Mouse (Mus musculus) forebrain, embryonic 15.5 days (tissue): Measurements from ENCODE around the gene Rap2c. TPM values are rescaled to one million over a fixed set of nuclear protein-coding genes. Genes with fewer than 3 reads are reported as not detected.

ENCODE experiments used
- ATAC-seq: fragments of 200-750 bp; cut with Nextera tagmentation; replicated peaks from 2 replicates; pipeline ENCODE4 v1.8.0; 2017; ENCODE audit warnings: mild to moderate bottlenecking, moderate TSS enrichment, moderate library complexity
- H3K27ac ChIP-seq: fragments of 300-500 bp; sonication (generic); replicated peaks from 2 replicates; pipeline ENCODE4 v1.5.1; 2015; ENCODE audit warnings: mild to moderate bottlenecking, inconsistent platforms
- H3K27me3 ChIP-seq: fragments of 300-500 bp; sonication (generic); 2 replicates; pipeline ENCODE4 v1.6.1; 2015; ENCODE audit warnings: inconsistent platforms
- H3K36me3 ChIP-seq: fragments of 300-500 bp; sonication (generic); 2 replicates; pipeline ENCODE4 v1.6.1; 2015; ENCODE audit warnings: mild to moderate bottlenecking, inconsistent platforms
- H3K4me1 ChIP-seq: fragments of 300-500 bp; sonication (generic); 2 replicates; pipeline ENCODE4 v1.6.1; 2015; ENCODE audit warnings: inconsistent platforms
- H3K4me2 ChIP-seq: fragments of 300-500 bp; sonication (generic); replicated peaks from 2 replicates; pipeline ENCODE4 v1.6.1; 2015; ENCODE audit warnings: mild to moderate bottlenecking, inconsistent platforms
- H3K4me3 ChIP-seq: fragments of 300-500 bp; sonication (generic); 2 replicates; pipeline ENCODE4 v1.5.1; 2015; ENCODE audit warnings: mild to moderate bottlenecking, inconsistent platforms
- H3K9ac ChIP-seq: fragments of 300-500 bp; sonication (generic); replicated peaks from 2 replicates; pipeline ENCODE4 v1.6.1; 2015; ENCODE audit warnings: mild to moderate bottlenecking, inconsistent platforms
- H3K9me3 ChIP-seq: fragments of 300-500 bp; sonication (generic); 2 replicates; pipeline ENCODE4 v1.6.1; 2016; ENCODE audit warnings: inconsistent platforms
- WGBS: fragments of 180-500 bp; shearing (Covaris S2); methylation state at CpG from one replicate; pipeline ENCODE4 v1.1.7; 2015; ENCODE audit warnings: mixed read lengths; 5-methylcytosine and 5-hydroxymethylcytosine counted together
- polyA plus RNA-seq: library from polyadenylated mRNA; unstranded; fragments of >200 nt; fragmentation: Nextera tagmentation; extraction: Ambion mirVana; gene quantifications from 2 replicates; pipeline ENCODE4 v1.2.1, GENCODE M21; 2015

Rap2c gene
- polyA plus RNA-seq, 1 experiment from 2014 or later = 13.7 TPM

GRCm38 (mm10) chrX:51016926-51017325 lies 892 bp downstream of the Rap2c start:
- Histone ChIP-seq H3K4me2 (peak overlapping the region; percentile 44), H3K9ac (peak overlapping the region; percentile 33; the same call in 1 of the 2 replicates), H3K4me1 (peaks cover 10% of the 10 kb centered on the region; the same call in 1 of the 2 replicates), H3K36me3 (0 out of 2 replicates have a peak, but pooled peaks cover 2% of the 10 kb centered on the region), H3K27me3 (no peaks in the 10 kb centered on the region), H3K9me3 (no peaks in the 10 kb centered on the region), H3K4me3 (peak overlapping the region; percentile 58), H3K27ac (no peak overlapping the region; the same call in 1 of the 2 replicates)
- WGBS = 28% methylated on average over 12 of the region's 12 CpGs
- ATAC-seq = no peak

GRCm38 (mm10) chrX:51012280-51012679 lies 5.5 kb downstream of the Rap2c start:
- peaks cover 10% of the 10 kb centered on the region; the same call in 1 of the 2 replicates for H3K4me1 ChIP-seq
- H3K27me3 ChIP-seq = no peaks in the 10 kb centered on the region
- ATAC-seq = no peak
- H3K9ac ChIP-seq = no peak overlapping the region
- 73% methylated on average over 2 of the region's 2 CpGs for WGBS
- no peaks in the 10 kb centered on the region for H3K9me3 ChIP-seq
- H3K4me3 ChIP-seq = no peak overlapping the region
- no peak overlapping the region for H3K27ac ChIP-seq
- no peak overlapping the region for H3K4me2 ChIP-seq
- 0 out of 2 replicates have a peak, but pooled peaks cover 2% of the 10 kb centered on the region for H3K36me3 ChIP-seq

- H3K27me3 ChIP-seq = no peaks in the 10 kb centered on the region
- 82% methylated on average over 4 of the region's 4 CpGs for WGBS
- H3K4me3 ChIP-seq = no peak overlapping the region
- no peaks in the 10 kb centered on the region for H3K4me1 ChIP-seq
- no peaks in the 10 kb centered on the region for H3K9me3 ChIP-seq
- H3K27ac ChIP-seq = no peak overlapping the region
- no peak overlapping the region for H3K4me2 ChIP-seq
- H3K36me3 ChIP-seq = 0 out of 2 replicates have a peak, but pooled peaks cover 2% of the 10 kb centered on the region
- ATAC-seq = no peak
- H3K9ac ChIP-seq = no peak overlapping the region
These were observed 7.5 kb downstream of the Rap2c start for GRCm38 (mm10) chrX:51010323-51010722.

- H3K9me3 ChIP-seq = no peaks in the 10 kb centered on the region
- H3K9ac ChIP-seq = no peak overlapping the region
- WGBS = 81% methylated on average over 6 of the region's 6 CpGs
- no peaks in the 10 kb centered on the region for H3K27me3 ChIP-seq
- no peak overlapping the region for H3K27ac ChIP-seq
- no peak overlapping the region for H3K4me3 ChIP-seq
- no peaks in the 10 kb centered on the region for H3K36me3 ChIP-seq
- no peaks in the 10 kb centered on the region for H3K4me1 ChIP-seq
- H3K4me2 ChIP-seq = no peak overlapping the region
- no peak for ATAC-seq
These were observed 17.0 kb downstream of the Rap2c start for GRCm38 (mm10) chrX:51000791-51001190.

- Histone ChIP-seq H3K27me3 (no peaks in the 10 kb centered on the region), H3K9me3 (no peaks in the 10 kb centered on the region), H3K9ac (no peak overlapping the region), H3K36me3 (no peaks in the 10 kb centered on the region), H3K4me2 (no peak overlapping the region), H3K4me1 (no peaks in the 10 kb centered on the region), H3K27ac (no peak overlapping the region), H3K4me3 (no peak overlapping the region)
- ATAC-seq = no peak
- 70% methylated on average over 2 of the region's 2 CpGs for WGBS
These were observed 22.5 kb downstream of the Rap2c start for GRCm38 (mm10) chrX:50995310-50995709.

- ATAC-seq = no peak
- H3K27me3 ChIP-seq = no peaks in the 10 kb centered on the region
- H3K27ac ChIP-seq = no peak overlapping the region
- H3K9ac ChIP-seq = no peak overlapping the region
- no peaks in the 10 kb centered on the region for H3K9me3 ChIP-seq
- WGBS = 93% methylated on average over 5 of the region's 5 CpGs
- no peaks in the 10 kb centered on the region for H3K36me3 ChIP-seq
- no peak overlapping the region for H3K4me3 ChIP-seq
- no peaks in the 10 kb centered on the region for H3K4me1 ChIP-seq
- no peak overlapping the region for H3K4me2 ChIP-seq
These were observed 26.5 kb downstream of the Rap2c start for GRCm38 (mm10) chrX:50991324-50991723.

- Histone ChIP-seq H3K4me1 (no peaks in the 10 kb centered on the region), H3K4me2 (no peak overlapping the region), H3K27ac (no peak overlapping the region), H3K9me3 (no peaks in the 10 kb centered on the region), H3K9ac (no peak overlapping the region), H3K27me3 (no peaks in the 10 kb centered on the region), H3K4me3 (no peak overlapping the region), H3K36me3 (no peaks in the 10 kb centered on the region)
- no peak for ATAC-seq
- WGBS = 94% methylated on average over 6 of the region's 6 CpGs
These were observed 27.9 kb downstream of the Rap2c start for GRCm38 (mm10) chrX:50989940-50990339.

GRCm38 (mm10) chrX:50988581-50988980 lies 29.2 kb downstream of the Rap2c start:
- Histone ChIP-seq H3K27ac (no peak overlapping the region), H3K4me2 (no peak overlapping the region), H3K36me3 (no peaks in the 10 kb centered on the region), H3K9ac (no peak overlapping the region), H3K4me3 (no peak overlapping the region), H3K9me3 (no peaks in the 10 kb centered on the region), H3K27me3 (no peaks in the 10 kb centered on the region), H3K4me1 (no peaks in the 10 kb centered on the region)
- 67% methylated on average over 1 of the region's 1 CpGs for WGBS
- ATAC-seq = no peak

- Histone ChIP-seq H3K9me3 (no peaks in the 10 kb centered on the region), H3K4me2 (no peak overlapping the region), H3K9ac (no peak overlapping the region), H3K27me3 (no peaks in the 10 kb centered on the region), H3K4me1 (no peaks in the 10 kb centered on the region), H3K27ac (no peak overlapping the region), H3K36me3 (no peaks in the 10 kb centered on the region), H3K4me3 (no peak overlapping the region)
- ATAC-seq = peak; percentile 51; the same call in 1 of the 2 replicates
- 79% methylated on average over 2 of the region's 2 CpGs for WGBS
These were observed 39.4 kb downstream of the Rap2c start for GRCm38 (mm10) chrX:50978428-50978827.

GRCm38 (mm10) chrX:50972145-50972544 lies 45.7 kb downstream of the Rap2c start:
- Histone ChIP-seq H3K27me3 (no peaks in the 10 kb centered on the region), H3K9me3 (no peaks in the 10 kb centered on the region), H3K27ac (no peak overlapping the region), H3K36me3 (no peaks in the 10 kb centered on the region), H3K4me3 (no peak overlapping the region), H3K4me1 (no peaks in the 10 kb centered on the region), H3K4me2 (no peak overlapping the region), H3K9ac (no peak overlapping the region)
- no peak for ATAC-seq
- 92% methylated on average over 4 of the region's 4 CpGs for WGBS

GRCm38 (mm10) chrX:50969907-50970306 lies 47.9 kb downstream of the Rap2c start:
- 87% methylated on average over 5 of the region's 5 CpGs for WGBS
- no peaks in the 10 kb centered on the region for H3K4me1 ChIP-seq
- no peaks in the 10 kb centered on the region for H3K9me3 ChIP-seq
- no peak overlapping the region for H3K4me3 ChIP-seq
- no peaks in the 10 kb centered on the region for H3K36me3 ChIP-seq
- ATAC-seq = no peak
- no peak overlapping the region for H3K27ac ChIP-seq
- H3K9ac ChIP-seq = no peak overlapping the region
- H3K4me2 ChIP-seq = no peak overlapping the region
- no peaks in the 10 kb centered on the region for H3K27me3 ChIP-seq

GRCm38 (mm10) chrX:50968157-50968932 lies 49.5 kb downstream of the Rap2c start:
- no peak for ATAC-seq
- Histone ChIP-seq H3K9ac (no peak overlapping the region), H3K4me1 (no peaks in the 10 kb centered on the region), H3K4me3 (no peak overlapping the region), H3K9me3 (no peaks in the 10 kb centered on the region), H3K27ac (no peak overlapping the region), H3K4me2 (no peak overlapping the region), H3K27me3 (no peaks in the 10 kb centered on the region), H3K36me3 (no peaks in the 10 kb centered on the region)
- 77% methylated on average over 10 of the region's 10 CpGs for WGBS

GRCm38 (mm10) chrX:50965157-50965556 lies 52.7 kb downstream of the Rap2c start:
- H3K36me3 ChIP-seq = no peaks in the 10 kb centered on the region
- H3K9ac ChIP-seq = no peak overlapping the region
- no peaks in the 10 kb centered on the region for H3K27me3 ChIP-seq
- WGBS = 86% methylated on average over 3 of the region's 3 CpGs
- H3K27ac ChIP-seq = no peak overlapping the region
- ATAC-seq = no peak
- no peak overlapping the region for H3K4me2 ChIP-seq
- H3K4me3 ChIP-seq = no peak overlapping the region
- no peaks in the 10 kb centered on the region for H3K4me1 ChIP-seq
- no peaks in the 10 kb centered on the region for H3K9me3 ChIP-seq
